Mouse (Mus musculus) hindbrain, embryonic 11.5 days (tissue): ENCODE measurements around the gene Ly6g6c. TPM values are rescaled to one million over a fixed set of nuclear protein-coding genes. Genes with fewer than 3 reads are reported as not detected.

Experiments used
- ATAC-seq: fragments of 200-750 bp; cut with Nextera tagmentation; 2 replicates; pipeline ENCODE4 v1.8.0; 2017; ENCODE audit warnings: mild to moderate bottlenecking, moderate TSS enrichment, moderate library complexity; ENCODE audit not compliant: low FRiP score
- DNase-seq: peaks from one replicate; pipeline ENCODE4 v3.0.0-alpha.2; 2015; ENCODE audit warnings: low spot score
- H3K27ac ChIP-seq: fragments of 300-500 bp; sonication (generic); 2 replicates; pipeline ENCODE4 v1.5.1; 2014; ENCODE audit warnings: mild to moderate bottlenecking, low read depth, low read length
- H3K27me3 ChIP-seq: fragments of 300-500 bp; sonication (generic); 2 replicates; pipeline ENCODE4 v1.6.1; 2014; ENCODE audit warnings: mild to moderate bottlenecking, low read length, moderate library complexity, mixed read lengths; ENCODE audit not compliant: control insufficient read depth, insufficient read depth
- H3K36me3 ChIP-seq: fragments of 300-500 bp; sonication (generic); 2 replicates; pipeline ENCODE4 v1.6.1; 2014; ENCODE audit warnings: mild to moderate bottlenecking, low read length, moderate library complexity, mixed read lengths; ENCODE audit not compliant: control insufficient read depth, insufficient read depth
- H3K4me1 ChIP-seq: fragments of 300-500 bp; sonication (generic); replicated peaks from 2 replicates; pipeline ENCODE4 v1.6.1; 2014; ENCODE audit warnings: low read length, mixed read lengths; ENCODE audit not compliant: control insufficient read depth, insufficient read depth
- H3K4me2 ChIP-seq: fragments of 300-500 bp; sonication (generic); replicated peaks from 2 replicates; pipeline ENCODE4 v1.6.1; 2014; ENCODE audit warnings: mild to moderate bottlenecking, low read depth, low read length
- H3K4me3 ChIP-seq: fragments of 300-500 bp; sonication (generic); 2 replicates; pipeline ENCODE4 v1.5.1; 2014; ENCODE audit warnings: low read depth, low read length
- H3K9ac ChIP-seq: fragments of 300-500 bp; sonication (generic); 2 replicates; pipeline ENCODE4 v1.6.1; 2014; ENCODE audit warnings: low read depth, low read length
- H3K9me3 ChIP-seq: fragments of 300-500 bp; sonication (generic); 2 replicates; pipeline ENCODE4 v1.6.1; 2016; ENCODE audit warnings: low read length; ENCODE audit not compliant: control insufficient read depth
- WGBS: fragments of 180-500 bp; shearing (Covaris S2); extraction: QIAGEN DNeasy Blood & Tissue Kit; methylation state at CpG from one replicate; pipeline ENCODE4 v1.1.7; 2014; 5-methylcytosine and 5-hydroxymethylcytosine counted together
- polyA plus RNA-seq: library from polyadenylated mRNA; unstranded; fragments of >200 nt; fragmentation: Nextera tagmentation; extraction: Ambion mirVana; gene quantifications from 2 replicates; pipeline ENCODE4 v1.2.1, GENCODE M21; 2014

Ly6g6c gene
- polyA plus RNA-seq, 1 experiment from 2014 or later, result 0.19 TPM

GRCm38 (mm10) chr17:35058316-35058715, 6.9 kb upstream of the Ly6g6c start:
- Histone ChIP-seq H3K4me2 (0 out of 2 replicates have a peak overlapping the region, but pooled peaks have one; percentile 91), H3K9ac (no peak overlapping the region; the same call in 1 of the 2 replicates), H3K4me3 (peak overlapping the region; percentile 90; the same call in 1 of the 2 replicates), H3K4me1 (no peaks in the 10 kb centered on the region; the same call in 1 of the 2 replicates), H3K36me3 (peaks cover 12% of the 10 kb centered on the region; the same call in 1 of the 2 replicates), H3K27me3 (no peaks in the 10 kb centered on the region), H3K27ac (peak overlapping the region; percentile 95; the same call in 1 of the 2 replicates), H3K9me3 (no peaks in the 10 kb centered on the region)
- ATAC-seq, result 0 out of 2 replicates have a peak, but pooled peaks have one; percentile 6
- DNase-seq, result no peak
- WGBS, result 73% methylated on average over 9 of the region's 9 CpGs

GRCm38 (mm10) chr17:35058911-35059892, 6.0 kb upstream of the Ly6g6c start, which contains the start of gene Ddah2:
Gene Ddah2, plus strand, starts transcription at chr17:35059035.
- H3K27me3 ChIP-seq, result peaks cover 2% of the 10 kb centered on the region; the same call in 1 of the 2 replicates
- H3K4me1 ChIP-seq, result no peaks in the 10 kb centered on the region; the same call in 1 of the 2 replicates
- peak within 1 kb of the TSS; percentile 90 for H3K4me3 ChIP-seq
- ATAC-seq (peak; percentile 93), DNase-seq (peak; percentile 98)
- H3K36me3 ChIP-seq, result peaks cover 10% of the 10 kb centered on the region; the same call in 1 of the 2 replicates
- WGBS, result under 1% methylated on average over 55 of the region's 57 CpGs
- peak within 1 kb of the TSS; percentile 96 for H3K9ac ChIP-seq
- peak within 1 kb of the TSS; percentile 95 for H3K27ac ChIP-seq
- no peaks in the 10 kb centered on the region for H3K9me3 ChIP-seq
- H3K4me2 ChIP-seq, result peak within 1 kb of the TSS; percentile 91

GRCm38 (mm10) chr17:35060071-35060470, 5.1 kb upstream of the Ly6g6c start:
- Histone ChIP-seq H3K9ac (peak overlapping the region; percentile 96), H3K36me3 (peaks cover 8% of the 10 kb centered on the region; the same call in 1 of the 2 replicates), H3K27me3 (peaks cover 2% of the 10 kb centered on the region; the same call in 1 of the 2 replicates), H3K9me3 (no peaks in the 10 kb centered on the region), H3K27ac (no peak overlapping the region; the same call in 1 of the 2 replicates), H3K4me1 (peaks cover under 1% of the 10 kb centered on the region; the same call in 1 of the 2 replicates), H3K4me2 (peak overlapping the region; percentile 91), H3K4me3 (peak overlapping the region; percentile 90)
- WGBS, result 33% methylated on average over 14 of the region's 14 CpGs
- ATAC-seq, result no peak
- no peak for DNase-seq

GRCm38 (mm10) chr17:35060737-35061297, 4.4 kb upstream of the Ly6g6c start:
- peak; percentile 31 for DNase-seq
- peak overlapping the region; percentile 91 for H3K4me2 ChIP-seq
- no peak for ATAC-seq
- peaks cover 8% of the 10 kb centered on the region; the same call in 1 of the 2 replicates for H3K36me3 ChIP-seq
- peak overlapping the region; percentile 90 for H3K4me3 ChIP-seq
- H3K9ac ChIP-seq, result peak overlapping the region; percentile 96; the same call in 1 of the 2 replicates
- peaks cover 3% of the 10 kb centered on the region; the same call in 1 of the 2 replicates for H3K4me1 ChIP-seq
- no peak overlapping the region for H3K27ac ChIP-seq
- WGBS, result 56% methylated on average over 22 of the region's 22 CpGs
- H3K9me3 ChIP-seq, result no peaks in the 10 kb centered on the region
- H3K27me3 ChIP-seq, result peaks cover 6% of the 10 kb centered on the region

GRCm38 (mm10) chr17:35061299-35061698, 3.9 kb upstream of the Ly6g6c start:
- Histone ChIP-seq H3K36me3 (peaks cover 8% of the 10 kb centered on the region; the same call in 1 of the 2 replicates), H3K27me3 (peaks cover 9% of the 10 kb centered on the region), H3K9me3 (no peaks in the 10 kb centered on the region), H3K27ac (no peak overlapping the region), H3K4me2 (no peak overlapping the region), H3K4me3 (no peak overlapping the region), H3K4me1 (peaks cover 3% of the 10 kb centered on the region; the same call in 1 of the 2 replicates), H3K9ac (no peak overlapping the region)
- no peak for ATAC-seq
- no peak for DNase-seq
- 86% methylated on average over 8 of the region's 8 CpGs for WGBS

- no peak for ATAC-seq
- WGBS, result 91% methylated on average over 3 of the region's 3 CpGs
- Histone ChIP-seq H3K4me2 (no peak overlapping the region), H3K27me3 (peaks cover 13% of the 10 kb centered on the region), H3K4me1 (peaks cover 3% of the 10 kb centered on the region; the same call in 1 of the 2 replicates), H3K4me3 (no peak overlapping the region), H3K27ac (no peak overlapping the region), H3K9ac (no peak overlapping the region), H3K9me3 (no peaks in the 10 kb centered on the region), H3K36me3 (peaks cover 8% of the 10 kb centered on the region; the same call in 1 of the 2 replicates)
- no peak for DNase-seq
These were observed 1.7 kb upstream of the Ly6g6c start for GRCm38 (mm10) chr17:35063466-35063865.

- Histone ChIP-seq H3K4me2 (peak overlapping the region; percentile 54), H3K27me3 (peaks cover 13% of the 10 kb centered on the region), H3K27ac (no peak overlapping the region), H3K4me3 (no peak overlapping the region), H3K9me3 (no peaks in the 10 kb centered on the region), H3K9ac (no peak overlapping the region; the same call in 1 of the 2 replicates), H3K4me1 (peaks cover 3% of the 10 kb centered on the region; the same call in 1 of the 2 replicates), H3K36me3 (peaks cover 8% of the 10 kb centered on the region; the same call in 1 of the 2 replicates)
- peak; percentile 25 for DNase-seq
- no peak for ATAC-seq
- WGBS, result 36% methylated on average over 10 of the region's 10 CpGs
These were observed 760 bp upstream of the Ly6g6c start for GRCm38 (mm10) chr17:35064378-35064877.

- WGBS, result 44% methylated on average over 10 of the region's 10 CpGs
- ATAC-seq, result no peak
- Histone ChIP-seq H3K36me3 (peaks cover 6% of the 10 kb centered on the region; the same call in 1 of the 2 replicates), H3K9ac (peak within 1 kb of the TSS; percentile 24), H3K4me3 (peak within 1 kb of the TSS; percentile 29), H3K4me2 (peak within 1 kb of the TSS; percentile 54), H3K9me3 (no peaks in the 10 kb centered on the region), H3K4me1 (peaks cover 3% of the 10 kb centered on the region; the same call in 1 of the 2 replicates), H3K27ac (no peak within 1 kb of the TSS), H3K27me3 (peaks cover 13% of the 10 kb centered on the region)
- no peak for DNase-seq
These were observed 896 bp downstream of the Ly6g6c start, which contains the start of gene Mpig6b for GRCm38 (mm10) chr17:35066084-35066483. Gene Mpig6b, minus strand, starts transcription at chr17:35066184.
